Mouse (Mus musculus) MN1 (cell line): Measurements from ENCODE around the gene Tmem80.
A peak's percentile ranks its signal among the peaks of the same experiment; 100 is the strongest.

Experiments
- DNase-seq: peaks from one replicate; pipeline ENCODE4 v3.0.0-alpha.2; 2016; ENCODE audit warnings: low spot score

Gene Tmem80

GRCm38 (mm10) chr7:141324686-141325085 is 2.9 kb upstream of the Tmem80 start:
- no peak for DNase-seq

- DNase-seq = peak; percentile 13
These were observed 743 bp upstream of the Tmem80 start for GRCm38 (mm10) chr7:141326546-141327446.

GRCm38 (mm10) chr7:141328373-141328990 is 943 bp downstream of the Tmem80 start:
- peak; percentile 32 for DNase-seq

GRCm38 (mm10) chr7:141330706-141331105 is 3.2 kb downstream of the Tmem80 start:
- no peak for DNase-seq

GRCm38 (mm10) chr7:141331990-141332389 is 4.5 kb downstream of the Tmem80 start:
- DNase-seq = no peak

- no peak for DNase-seq
These were observed 7.6 kb downstream of the Tmem80 start for GRCm38 (mm10) chr7:141335044-141335579.

GRCm38 (mm10) chr7:141335682-141336081 is 8.1 kb downstream of the Tmem80 start:
- DNase-seq = no peak

GRCm38 (mm10) chr7:141336296-141336695 is 8.8 kb downstream of the Tmem80 start:
- no peak for DNase-seq

GRCm38 (mm10) chr7:141337716-141338416 is 10.3 kb downstream of the Tmem80 start:
- no peak for DNase-seq

- peak; percentile 54 for DNase-seq
These were observed 11.1 kb downstream of the Tmem80 start, which contains the start of gene Eps8l2 for GRCm38 (mm10) chr7:141338576-141339131. Gene Eps8l2 (plus strand): TSS chr7:141338880.

GRCm38 (mm10) chr7:141339215-141339920 is 11.8 kb downstream of the Tmem80 start:
- DNase-seq = no peak

- DNase-seq = no peak
These were observed 12.5 kb downstream of the Tmem80 start for GRCm38 (mm10) chr7:141340023-141340422.

GRCm38 (mm10) chr7:141340476-141340875 is 12.9 kb downstream of the Tmem80 start:
- DNase-seq = no peak

GRCm38 (mm10) chr7:141341689-141342226 is 14.2 kb downstream of the Tmem80 start:
- no peak for DNase-seq

GRCm38 (mm10) chr7:141343230-141343629 is 15.7 kb downstream of the Tmem80 start:
- no peak for DNase-seq

GRCm38 (mm10) chr7:141343696-141344095 is 16.2 kb downstream of the Tmem80 start:
- DNase-seq = no peak

- DNase-seq = no peak
These were observed 17.2 kb downstream of the Tmem80 start for GRCm38 (mm10) chr7:141344787-141345186.

- no peak for DNase-seq
These were observed 23.5 kb downstream of the Tmem80 start for GRCm38 (mm10) chr7:141351061-141351460.

- peak; percentile 29 for DNase-seq
These were observed 27.5 kb downstream of the Tmem80 start for GRCm38 (mm10) chr7:141355051-141355450.

- no peak for DNase-seq
These were observed 28.2 kb downstream of the Tmem80 start for GRCm38 (mm10) chr7:141355626-141356326.
